Mouse (Mus musculus): ENCODE measurements at regions not wholly inside any gene's neighbourhood (a gene's known extent, or its start where the extent isn't known, plus 50 kb on each side); places are given as distances from the start of the nearest gene placed in this dataset.

- no peak overlapping the region for H3K27ac ChIP-seq (replicated peaks)
- no peak overlapping the region for H3K4me2 ChIP-seq
- H3K4me3 ChIP-seq, result no peak overlapping the region
- ATAC-seq (ENCODE audit: extremely low read depth, insufficient number of reproducible peaks, low FRiP score, low TSS enrichment), result no peak
- WGBS, result 39% methylated on average over 2 of the region's 2 CpGs
- no peaks in the 10 kb centered on the region for H3K9me3 ChIP-seq
- no peaks in the 10 kb centered on the region for H3K27me3 ChIP-seq (replicated peaks)
- H3K9ac ChIP-seq, result no peak overlapping the region
- H3K36me3 ChIP-seq, result no peaks in the 10 kb centered on the region
- 0 out of 2 replicates have a peak, but pooled peaks cover 4% of the 10 kb centered on the region for H3K4me1 ChIP-seq
These were observed 221.8 kb upstream of the Slc24a2 start for GRCm38 (mm10) chr4:87452122-87452521.

GRCm38 (mm10) chr4:87451251-87451650 lies 221.0 kb upstream of the Slc24a2 start:
- no peaks in the 10 kb centered on the region for H3K36me3 ChIP-seq
- H3K4me1 ChIP-seq, result 0 out of 2 replicates have a peak, but pooled peaks cover 4% of the 10 kb centered on the region
- H3K9ac ChIP-seq, result no peak overlapping the region
- WGBS, result 55% methylated on average over 5 of the region's 5 CpGs
- H3K27ac ChIP-seq (replicated peaks), result no peak overlapping the region
- no peak for ATAC-seq (ENCODE audit: extremely low read depth, insufficient number of reproducible peaks, low FRiP score, low TSS enrichment)
- H3K9me3 ChIP-seq, result no peaks in the 10 kb centered on the region
- no peak overlapping the region for H3K4me2 ChIP-seq
- no peaks in the 10 kb centered on the region for H3K27me3 ChIP-seq (replicated peaks)
- no peak overlapping the region for H3K4me3 ChIP-seq

GRCm38 (mm10) chr4:87448338-87448737 lies 218.1 kb upstream of the Slc24a2 start:
- no peaks in the 10 kb centered on the region for H3K9me3 ChIP-seq
- H3K36me3 ChIP-seq, result no peaks in the 10 kb centered on the region
- no peak overlapping the region for H3K27ac ChIP-seq (replicated peaks)
- 0 out of 2 replicates have a peak, but pooled peaks cover 4% of the 10 kb centered on the region for H3K4me1 ChIP-seq
- no peak overlapping the region for H3K9ac ChIP-seq
- H3K4me3 ChIP-seq, result no peak overlapping the region
- ATAC-seq (ENCODE audit: extremely low read depth, insufficient number of reproducible peaks, low FRiP score, low TSS enrichment), result no peak
- H3K4me2 ChIP-seq, result no peak overlapping the region
- no peaks in the 10 kb centered on the region for H3K27me3 ChIP-seq (replicated peaks)
- 86% methylated on average over 4 of the region's 4 CpGs for WGBS

- H3K36me3 ChIP-seq, result no peaks in the 10 kb centered on the region
- no peaks in the 10 kb centered on the region for H3K9me3 ChIP-seq
- no peaks in the 10 kb centered on the region for H3K27me3 ChIP-seq (replicated peaks)
- H3K9ac ChIP-seq, result no peak overlapping the region
- 0 out of 2 replicates have a peak, but pooled peaks cover 4% of the 10 kb centered on the region for H3K4me1 ChIP-seq
- WGBS, result 88% methylated on average over 3 of the region's 3 CpGs
- no peak for ATAC-seq (ENCODE audit: extremely low read depth, insufficient number of reproducible peaks, low FRiP score, low TSS enrichment)
- H3K4me2 ChIP-seq, result no peak overlapping the region
- H3K4me3 ChIP-seq, result no peak overlapping the region
- no peak overlapping the region for H3K27ac ChIP-seq (replicated peaks)
These were observed 216.6 kb upstream of the Slc24a2 start for GRCm38 (mm10) chr4:87446856-87447255.

GRCm38 (mm10) chr4:87434136-87434535 lies 203.9 kb upstream of the Slc24a2 start:
- ATAC-seq (ENCODE audit: extremely low read depth, insufficient number of reproducible peaks, low FRiP score, low TSS enrichment), result no peak
- no peaks in the 10 kb centered on the region for H3K4me1 ChIP-seq
- H3K9ac ChIP-seq, result no peak overlapping the region
- 24% methylated on average over 4 of the region's 4 CpGs for WGBS
- 0 out of 2 replicates have a peak, but pooled peaks cover 2% of the 10 kb centered on the region for H3K9me3 ChIP-seq
- no peak overlapping the region for H3K4me2 ChIP-seq
- H3K36me3 ChIP-seq, result no peaks in the 10 kb centered on the region
- H3K4me3 ChIP-seq, result no peak overlapping the region
- no peak overlapping the region for H3K27ac ChIP-seq (replicated peaks)
- peaks cover 2% of the 10 kb centered on the region; the same call in 1 of the 2 replicates for H3K27me3 ChIP-seq (replicated peaks)

GRCm38 (mm10) chr4:87428374-87428773 lies 198.1 kb upstream of the Slc24a2 start:
- peaks cover 8% of the 10 kb centered on the region for H3K4me1 ChIP-seq
- no peaks in the 10 kb centered on the region for H3K36me3 ChIP-seq
- 36% methylated on average over 3 of the region's 3 CpGs for WGBS
- 0 out of 2 replicates have a peak, but pooled peaks cover 2% of the 10 kb centered on the region for H3K9me3 ChIP-seq
- no peak for ATAC-seq (ENCODE audit: extremely low read depth, insufficient number of reproducible peaks, low FRiP score, low TSS enrichment)
- H3K9ac ChIP-seq, result no peak overlapping the region
- no peak overlapping the region for H3K27ac ChIP-seq (replicated peaks)
- H3K4me3 ChIP-seq, result no peak overlapping the region
- no peak overlapping the region for H3K4me2 ChIP-seq
- peaks cover 12% of the 10 kb centered on the region; the same call in 1 of the 2 replicates for H3K27me3 ChIP-seq (replicated peaks)

GRCm38 (mm10) chr4:87424066-87424465 lies 193.8 kb upstream of the Slc24a2 start:
- H3K36me3 ChIP-seq, result no peaks in the 10 kb centered on the region
- H3K27ac ChIP-seq (replicated peaks), result no peak overlapping the region
- no peak for ATAC-seq (ENCODE audit: extremely low read depth, insufficient number of reproducible peaks, low FRiP score, low TSS enrichment)
- no peak overlapping the region for H3K4me3 ChIP-seq
- 0 out of 2 replicates have a peak, but pooled peaks cover 10% of the 10 kb centered on the region for H3K27me3 ChIP-seq (replicated peaks)
- H3K4me2 ChIP-seq, result no peak overlapping the region
- 82% methylated on average over 1 of the region's 1 CpGs for WGBS
- peaks cover 11% of the 10 kb centered on the region for H3K4me1 ChIP-seq
- H3K9ac ChIP-seq, result no peak overlapping the region
- H3K9me3 ChIP-seq, result no peaks in the 10 kb centered on the region

- Histone ChIP-seq H3K4me1 (peaks cover 3% of the 10 kb centered on the region; the same call in 1 of the 2 replicates), H3K27ac (replicated peaks) (no peak overlapping the region), H3K4me2 (no peak overlapping the region), H3K4me3 (no peak overlapping the region), H3K9ac (no peak overlapping the region), H3K27me3 (replicated peaks) (0 out of 2 replicates have a peak, but pooled peaks cover 10% of the 10 kb centered on the region), H3K9me3 (no peaks in the 10 kb centered on the region), H3K36me3 (no peaks in the 10 kb centered on the region)
- no peak for ATAC-seq (ENCODE audit: extremely low read depth, insufficient number of reproducible peaks, low FRiP score, low TSS enrichment)
- 78% methylated on average over 6 of the region's 6 CpGs for WGBS
These were observed 192.3 kb upstream of the Slc24a2 start for GRCm38 (mm10) chr4:87422588-87422987.

- no peak overlapping the region for H3K27ac ChIP-seq (replicated peaks)
- H3K4me3 ChIP-seq, result no peak overlapping the region
- no peak overlapping the region for H3K9ac ChIP-seq
- H3K27me3 ChIP-seq (replicated peaks), result no peaks in the 10 kb centered on the region
- WGBS, result 55% methylated on average over 6 of the region's 6 CpGs
- no peak overlapping the region for H3K4me2 ChIP-seq
- no peak for ATAC-seq (ENCODE audit: extremely low read depth, insufficient number of reproducible peaks, low FRiP score, low TSS enrichment)
- H3K36me3 ChIP-seq, result no peaks in the 10 kb centered on the region
- H3K4me1 ChIP-seq, result peaks cover 12% of the 10 kb centered on the region
- no peaks in the 10 kb centered on the region for H3K9me3 ChIP-seq
These were observed 173.1 kb upstream of the Slc24a2 start for GRCm38 (mm10) chr4:87403354-87403753.

- Histone ChIP-seq H3K4me2 (peak overlapping the region; percentile 59), H3K27ac (replicated peaks) (no peak overlapping the region), H3K36me3 (no peaks in the 10 kb centered on the region), H3K9ac (no peak overlapping the region), H3K4me1 (peaks cover 12% of the 10 kb centered on the region), H3K9me3 (no peaks in the 10 kb centered on the region), H3K4me3 (no peak overlapping the region), H3K27me3 (replicated peaks) (no peaks in the 10 kb centered on the region)
- WGBS, result 61% methylated on average over 7 of the region's 7 CpGs
- no peak for ATAC-seq (ENCODE audit: extremely low read depth, insufficient number of reproducible peaks, low FRiP score, low TSS enrichment)
These were observed 171.9 kb upstream of the Slc24a2 start for GRCm38 (mm10) chr4:87402173-87402556.

- ATAC-seq (ENCODE audit: extremely low read depth, insufficient number of reproducible peaks, low FRiP score, low TSS enrichment), result no peak
- Histone ChIP-seq H3K4me3 (peak overlapping the region; percentile 25), H3K4me2 (peak overlapping the region; percentile 59), H3K27ac (replicated peaks) (peak overlapping the region; percentile 28; the same call in 1 of the 2 replicates), H3K9ac (peak overlapping the region; percentile 68), H3K27me3 (replicated peaks) (no peaks in the 10 kb centered on the region), H3K36me3 (no peaks in the 10 kb centered on the region), H3K9me3 (no peaks in the 10 kb centered on the region), H3K4me1 (peaks cover 12% of the 10 kb centered on the region)
- 36% methylated on average over 20 of the region's 20 CpGs for WGBS
These were observed 171.3 kb upstream of the Slc24a2 start for GRCm38 (mm10) chr4:87401316-87402172.

GRCm38 (mm10) chr4:87386835-87387234 lies 156.6 kb upstream of the Slc24a2 start:
- no peak for ATAC-seq (ENCODE audit: extremely low read depth, insufficient number of reproducible peaks, low FRiP score, low TSS enrichment)
- 74% methylated on average over 3 of the region's 3 CpGs for WGBS
- Histone ChIP-seq H3K9ac (no peak overlapping the region), H3K4me3 (no peak overlapping the region), H3K27ac (replicated peaks) (no peak overlapping the region), H3K27me3 (replicated peaks) (no peaks in the 10 kb centered on the region), H3K9me3 (no peaks in the 10 kb centered on the region), H3K4me2 (no peak overlapping the region), H3K36me3 (no peaks in the 10 kb centered on the region), H3K4me1 (no peaks in the 10 kb centered on the region)
